Mouse (Mus musculus): ENCODE data around the gene Garem2. TPM values are rescaled to one million over a fixed set of nuclear protein-coding genes. Genes with fewer than 3 reads are reported as not detected.

Gene Garem2
- polyA plus RNA-seq, 2 experiments, result 0.03 to 0.05 TPM

- no peaks in the 10 kb centered on the region for H3K9me3 ChIP-seq (ENCODE audit: control insufficient read depth, low read length)
- H3K4me1 ChIP-seq (replicated peaks; ENCODE audit: control insufficient read depth in 2 of 2, insufficient read depth in 2 of 2, low read length in 1 of 2), result peaks cover 0 to 2% of the 10 kb centered on the region in 2 experiments; a peak in 2 of 4 replicates
- H3K36me3 ChIP-seq (replicated peaks; ENCODE audit: control insufficient read depth, insufficient read depth, low read depth), result peaks cover 28% of the 10 kb centered on the region
- no peak overlapping the region for H3K9ac ChIP-seq (replicated peaks)
- no peak for DNase-seq (ENCODE audit: low read depth in 3 of 3, low spot score in 3 of 3)
- H3K27me3 ChIP-seq (ENCODE audit: control insufficient read depth, insufficient read depth, low read length), result no peaks in the 10 kb centered on the region
- ATAC-seq (ENCODE audit: insufficient read depth), result no peak
- H3K4me2 ChIP-seq (ENCODE audit: low read depth), result no peak overlapping the region
- TF ChIP-seq CTCF (IDR thresholded peaks at IDR 0.05; ENCODE audit: low read depth) (no peak), EP300 (IDR thresholded peaks at IDR 0.05; ENCODE audit: low read depth) (no peak)
- H3K4me3 ChIP-seq (ENCODE audit: insufficient read depth in 1 of 2, low read depth in 2 of 2, low read length in 2 of 2), result no peak overlapping the region
- 64% methylated on average over 5 of the region's 5 CpGs for WGBS (ENCODE audit: insufficient replicate concordance)
- H3K27ac ChIP-seq, result no peak overlapping the region
Observed at GRCm38 (mm10) chr5:30148133-30148920, 43.4 kb downstream of the Garem2 start.

DNA sequence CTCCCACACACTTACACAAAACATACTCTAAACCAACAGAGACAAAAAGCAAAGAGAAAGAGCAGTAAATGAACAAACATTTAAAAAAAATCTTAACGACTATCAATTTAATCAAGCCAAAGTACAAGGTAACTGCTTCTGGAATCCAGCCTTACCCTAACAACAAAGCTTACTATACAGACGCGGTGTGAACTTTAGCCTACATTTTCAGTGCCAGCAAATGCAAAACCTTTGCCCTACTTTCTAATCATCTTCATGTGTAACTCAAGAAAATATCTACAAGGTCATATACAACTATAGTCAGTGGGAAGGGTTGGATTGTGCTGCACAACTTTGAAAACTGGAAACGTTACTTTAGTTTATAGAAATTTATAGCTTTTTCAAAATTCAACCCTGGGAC, 47.0 kb downstream of the Garem2 start:
- no peaks in the 10 kb centered on the region for H3K9me3 ChIP-seq (ENCODE audit: control insufficient read depth, low read length)
- H3K36me3 ChIP-seq (replicated peaks; ENCODE audit: control insufficient read depth, insufficient read depth, low read depth), result peaks cover 2% of the 10 kb centered on the region; the same call in 1 of the 2 replicates
- no peak overlapping the region for H3K9ac ChIP-seq (replicated peaks)
- WGBS (ENCODE audit: insufficient replicate concordance), result 74% methylated on average over 4 of the region's 4 CpGs
- no peaks in the 10 kb centered on the region for H3K27me3 ChIP-seq (ENCODE audit: control insufficient read depth, insufficient read depth, low read length)
- ATAC-seq (ENCODE audit: insufficient read depth), result no peak
- no peak for TF ChIP-seq CTCF (IDR thresholded peaks at IDR 0.05; ENCODE audit: low read depth)
- no peak for TF ChIP-seq EP300 (IDR thresholded peaks at IDR 0.05; ENCODE audit: low read depth)
- no peak overlapping the region for H3K4me3 ChIP-seq (ENCODE audit: insufficient read depth in 1 of 2, low read depth in 2 of 2, low read length in 2 of 2)
- H3K27ac ChIP-seq, result no peak overlapping the region
- H3K4me1 ChIP-seq (replicated peaks; ENCODE audit: control insufficient read depth in 2 of 2, insufficient read depth in 2 of 2, low read length in 1 of 2), result peaks cover 6% of the 10 kb centered on the region in 2 experiments
- peak overlapping the region; percentile 27 for H3K4me2 ChIP-seq (ENCODE audit: low read depth)
- DNase-seq (ENCODE audit: low read depth in 3 of 3, low spot score in 3 of 3), result no peak

- no peak for ATAC-seq (ENCODE audit: insufficient read depth)
- 72% methylated on average over 1 of the region's 1 CpGs for WGBS (ENCODE audit: insufficient replicate concordance)
- Histone ChIP-seq H3K9me3 (ENCODE audit: control insufficient read depth, low read length) (no peaks in the 10 kb centered on the region), H3K36me3 (replicated peaks; ENCODE audit: control insufficient read depth, insufficient read depth, low read depth) (peaks cover 2% of the 10 kb centered on the region; the same call in 1 of the 2 replicates), H3K9ac (replicated peaks) (no peak overlapping the region), H3K4me1 (replicated peaks; ENCODE audit: control insufficient read depth in 2 of 2, insufficient read depth in 2 of 2, low read length in 1 of 2) (peaks cover 6% of the 10 kb centered on the region in 2 experiments), H3K4me2 (ENCODE audit: low read depth) (no peak overlapping the region), H3K27ac (no peak overlapping the region), H3K27me3 (ENCODE audit: control insufficient read depth, insufficient read depth, low read length) (no peaks in the 10 kb centered on the region), H3K4me3 (ENCODE audit: insufficient read depth in 1 of 2, low read depth in 2 of 2, low read length in 2 of 2) (no peak overlapping the region)
- DNase-seq (ENCODE audit: low read depth in 3 of 3, low spot score in 3 of 3), result no peak
- TF ChIP-seq CTCF (IDR thresholded peaks at IDR 0.05; ENCODE audit: low read depth) (no peak), EP300 (IDR thresholded peaks at IDR 0.05; ENCODE audit: low read depth) (no peak)
Observed at GRCm38 (mm10) chr5:30152413-30152812, 47.5 kb downstream of the Garem2 start.

DNA sequence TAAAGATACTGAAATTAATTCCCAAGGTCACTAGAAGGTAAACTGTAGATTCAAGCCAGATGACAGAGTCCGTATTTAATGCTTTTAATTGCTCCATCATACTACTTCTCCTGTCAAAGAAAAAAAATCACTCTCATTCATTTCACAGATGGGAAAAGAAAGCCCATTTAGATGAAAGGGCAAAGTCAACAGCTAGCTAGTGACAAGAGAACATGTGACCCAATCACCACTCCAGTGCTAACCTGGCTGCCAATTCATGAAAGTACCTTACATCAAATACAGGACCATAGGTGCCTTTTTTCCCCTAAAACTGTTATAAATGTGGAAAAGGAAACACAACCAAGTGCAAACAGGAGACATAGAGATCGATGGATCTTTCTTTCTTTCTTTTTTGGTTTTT, 48.3 kb downstream of the Garem2 start:
- ATAC-seq (ENCODE audit: insufficient read depth) (no peak), DNase-seq (ENCODE audit: low read depth in 3 of 3, low spot score in 3 of 3) (no peak)
- Histone ChIP-seq H3K27me3 (ENCODE audit: control insufficient read depth, insufficient read depth, low read length) (no peaks in the 10 kb centered on the region), H3K4me1 (replicated peaks; ENCODE audit: control insufficient read depth in 2 of 2, insufficient read depth in 2 of 2, low read length in 1 of 2) (peaks cover 6% of the 10 kb centered on the region in 2 experiments), H3K4me2 (ENCODE audit: low read depth) (peak overlapping the region; percentile 90), H3K9me3 (ENCODE audit: control insufficient read depth, low read length) (no peaks in the 10 kb centered on the region), H3K36me3 (replicated peaks; ENCODE audit: control insufficient read depth, insufficient read depth, low read depth) (peaks cover 2% of the 10 kb centered on the region; the same call in 1 of the 2 replicates), H3K27ac (no peak overlapping the region), H3K4me3 (ENCODE audit: insufficient read depth in 1 of 2, low read depth in 2 of 2, low read length in 2 of 2) (no peak overlapping the region; a peak in 1 of 4 replicates), H3K9ac (replicated peaks) (no peak overlapping the region)
- 81% methylated on average over 2 of the region's 2 CpGs for WGBS (ENCODE audit: insufficient replicate concordance)
- TF ChIP-seq CTCF (IDR thresholded peaks at IDR 0.05; ENCODE audit: low read depth) (no peak), EP300 (IDR thresholded peaks at IDR 0.05; ENCODE audit: low read depth) (no peak)

DNA sequence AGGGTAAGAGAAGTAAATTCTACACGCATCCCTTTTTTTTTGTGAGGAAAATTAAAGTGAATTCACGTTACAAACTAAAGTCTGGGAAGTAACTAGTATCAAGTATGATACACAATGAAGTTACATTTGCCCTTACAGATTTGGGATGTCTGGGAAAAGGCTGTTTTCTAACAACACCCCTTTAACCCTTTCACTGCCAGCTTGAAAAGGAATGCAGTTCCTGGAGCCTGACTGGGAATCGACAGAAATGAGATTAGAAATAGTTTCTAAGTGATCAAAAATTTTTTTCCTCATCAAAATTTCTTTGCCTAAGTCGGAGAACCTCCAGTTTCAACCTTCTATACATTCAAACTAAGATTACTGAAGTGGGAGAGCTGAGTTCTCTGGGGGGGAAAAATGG, 49.1 kb downstream of the Garem2 start:
- peak overlapping the region; percentile 75 to 93 for H3K4me3 ChIP-seq (ENCODE audit: insufficient read depth in 1 of 2, low read depth in 2 of 2, low read length in 2 of 2)
- peak overlapping the region; percentile 90 for H3K4me2 ChIP-seq (ENCODE audit: low read depth)
- no peaks in the 10 kb centered on the region for H3K27me3 ChIP-seq (ENCODE audit: control insufficient read depth, insufficient read depth, low read length)
- H3K27ac ChIP-seq, result peak overlapping the region; percentile 73
- no peaks in the 10 kb centered on the region for H3K9me3 ChIP-seq (ENCODE audit: control insufficient read depth, low read length)
- ATAC-seq (ENCODE audit: insufficient read depth) (no peak), DNase-seq (ENCODE audit: low read depth in 3 of 3, low spot score in 3 of 3) (peak in 2 of 3 experiments; percentile 13 to 22)
- peaks cover 6% of the 10 kb centered on the region in 2 experiments for H3K4me1 ChIP-seq (replicated peaks; ENCODE audit: control insufficient read depth in 2 of 2, insufficient read depth in 2 of 2, low read length in 1 of 2)
- peaks cover 2% of the 10 kb centered on the region; the same call in 1 of the 2 replicates for H3K36me3 ChIP-seq (replicated peaks; ENCODE audit: control insufficient read depth, insufficient read depth, low read depth)
- TF ChIP-seq EP300 (IDR thresholded peaks at IDR 0.05; ENCODE audit: low read depth), result no peak
- no peak for TF ChIP-seq CTCF (IDR thresholded peaks at IDR 0.05; ENCODE audit: low read depth)
- peak overlapping the region; percentile 84 for H3K9ac ChIP-seq (replicated peaks)
- 22% methylated on average over 4 of the region's 4 CpGs for WGBS (ENCODE audit: insufficient replicate concordance)
